Mouse (Mus musculus): ENCODE results near the gene Pawr.

Pawr gene

GRCm38 (mm10) chr10:108331784-108332561, at the start of gene Pawr:
Gene Pawr, plus strand, starts transcription at chr10:108332121.
- peak; percentile 94 for DNase-seq (ENCODE audit: low spot score)

- no peak for DNase-seq (ENCODE audit: low spot score)
Observed at GRCm38 (mm10) chr10:108282351-108282750, 49.6 kb upstream of the Pawr start.

- no peak for DNase-seq (ENCODE audit: low spot score)
Observed at GRCm38 (mm10) chr10:108283418-108283817, 48.5 kb upstream of the Pawr start.

- no peak for DNase-seq (ENCODE audit: low spot score)
Observed at GRCm38 (mm10) chr10:108283837-108284236, 48.1 kb upstream of the Pawr start.

GRCm38 (mm10) chr10:108284445-108284844, 47.5 kb upstream of the Pawr start:
- DNase-seq (ENCODE audit: low spot score) = no peak

- DNase-seq (ENCODE audit: low spot score) = no peak
Observed at GRCm38 (mm10) chr10:108284977-108285376, 46.9 kb upstream of the Pawr start.

GRCm38 (mm10) chr10:108286658-108287437, 45.1 kb upstream of the Pawr start:
- no peak for DNase-seq (ENCODE audit: low spot score)

GRCm38 (mm10) chr10:108287438-108287801, 44.5 kb upstream of the Pawr start:
- DNase-seq (ENCODE audit: low spot score) = no peak

GRCm38 (mm10) chr10:108290046-108290445, 41.9 kb upstream of the Pawr start:
- no peak for DNase-seq (ENCODE audit: low spot score)

- DNase-seq (ENCODE audit: low spot score) = no peak
Observed at GRCm38 (mm10) chr10:108291688-108292471, 40.0 kb upstream of the Pawr start.

GRCm38 (mm10) chr10:108292651-108293050, 39.3 kb upstream of the Pawr start:
- no peak for DNase-seq (ENCODE audit: low spot score)

GRCm38 (mm10) chr10:108293620-108294195, 38.2 kb upstream of the Pawr start:
- no peak for DNase-seq (ENCODE audit: low spot score)

- DNase-seq (ENCODE audit: low spot score) = no peak
Observed at GRCm38 (mm10) chr10:108294766-108295165, 37.2 kb upstream of the Pawr start.

GRCm38 (mm10) chr10:108296446-108296845, 35.5 kb upstream of the Pawr start:
- no peak for DNase-seq (ENCODE audit: low spot score)

GRCm38 (mm10) chr10:108298261-108298660, 33.7 kb upstream of the Pawr start:
- DNase-seq (ENCODE audit: low spot score) = no peak

- peak; percentile 71 for DNase-seq (ENCODE audit: low spot score)
Observed at GRCm38 (mm10) chr10:108298841-108299545, 32.9 kb upstream of the Pawr start.

- DNase-seq (ENCODE audit: low spot score) = peak; percentile 13
Observed at GRCm38 (mm10) chr10:108299828-108300227, 32.1 kb upstream of the Pawr start.

GRCm38 (mm10) chr10:108300843-108301242, 31.1 kb upstream of the Pawr start:
- DNase-seq (ENCODE audit: low spot score) = peak; percentile 77

GRCm38 (mm10) chr10:108307772-108308171, 24.1 kb upstream of the Pawr start:
- no peak for DNase-seq (ENCODE audit: low spot score)

- no peak for DNase-seq (ENCODE audit: low spot score)
Observed at GRCm38 (mm10) chr10:108310195-108310594, 21.7 kb upstream of the Pawr start.

GRCm38 (mm10) chr10:108311396-108311795, 20.5 kb upstream of the Pawr start:
- DNase-seq (ENCODE audit: low spot score) = no peak

Data from yolk sac, embryonic 10.5 days (tissue).